Mouse (Mus musculus): Measurements from ENCODE around the gene Nppc. TPM values are rescaled to one million over a fixed set of nuclear protein-coding genes. Genes with fewer than 3 reads are reported as not detected.

Gene Nppc
- total and polyA plus RNA-seq, 3 experiments: not detected

- peak; percentile 84 for DNase-seq (ENCODE audit: low read depth, low spot score)
- Histone ChIP-seq H3K36me3 (ENCODE audit: control insufficient read depth in 1 of 2, insufficient read depth in 2 of 2, low read length in 2 of 2) (peaks cover 0 to 16% of the 10 kb centered on the region in 2 experiments; a peak in 2 of 4 replicates), H3K9me3 (replicated peaks; ENCODE audit: insufficient read depth, low read length) (no peaks in the 10 kb centered on the region), H3K4me3 (ENCODE audit: control insufficient read depth in 1 of 2, insufficient read depth in 1 of 2, low read depth in 2 of 2, low read length in 2 of 2) (peak within 1 kb of the TSS; percentile 88 to 92), H3K79me2 (ENCODE audit: control insufficient read depth, insufficient read depth, low read length, poor library complexity) (peaks cover 12% of the 10 kb centered on the region), H3K27me3 (ENCODE audit: control insufficient read depth in 1 of 2, insufficient read depth in 2 of 2, low read length in 2 of 2) (no peaks in the 10 kb centered on the region), H3K9ac (ENCODE audit: control insufficient read depth, low read depth, low read length, poor library complexity, severe bottlenecking) (peak within 1 kb of the TSS; percentile 98), H3K27ac (ENCODE audit: control insufficient read depth, low read depth, low read length) (peak within 1 kb of the TSS; percentile 56), H3K4me1 (ENCODE audit: control insufficient read depth in 1 of 2, insufficient read depth in 2 of 2, low read length in 2 of 2) (peaks cover 17 to 21% of the 10 kb centered on the region in 2 experiments)
- peak in 1 of 2 experiments; percentile 71; a peak in 2 of 4 replicates for TF ChIP-seq POLR2A (IDR thresholded peaks at IDR 0.05; ENCODE audit: control insufficient read depth in 1 of 2, insufficient read depth in 1 of 2, low read depth in 1 of 2, low read length in 2 of 2, poor library complexity in 1 of 2)
- 0 out of 2 replicates have a peak, but pooled peaks have one; percentile 28 for TF ChIP-seq TBP (IDR thresholded peaks at IDR 0.05; ENCODE audit: low read depth, low read length)
- no peak for TF ChIP-seq USF2 (IDR thresholded peaks at IDR 0.05; ENCODE audit: borderline replicate concordance in 1 of 2, insufficient read depth in 1 of 2, low read depth in 1 of 2, low read length in 2 of 2)
- TF ChIP-seq TAL1 (IDR thresholded peaks at IDR 0.05; ENCODE audit: low read length): no peak
- no peak for TF ChIP-seq ZKSCAN1 (IDR thresholded peaks at IDR 0.05; ENCODE audit: low read depth, low read length)
- peak; percentile 70 for TF ChIP-seq USF1 (IDR thresholded peaks at IDR 0.05; ENCODE audit: low read depth, low read length)
- TF ChIP-seq ELF1 (IDR thresholded peaks at IDR 0.05; ENCODE audit: low read depth, low read length): peak; percentile 89
- no peak for TF ChIP-seq RAD21 (IDR thresholded peaks at IDR 0.05; ENCODE audit: low read depth, low read length)
- no peak for TF ChIP-seq MAFK (IDR thresholded peaks at IDR 0.05; ENCODE audit: borderline replicate concordance, low read depth, low read length)
- TF ChIP-seq HCFC1 (IDR thresholded peaks at IDR 0.05; ENCODE audit: low read depth, low read length): peak; percentile 90
- TF ChIP-seq MAZ (IDR thresholded peaks at IDR 0.05; ENCODE audit: low read depth, low read length): peak; percentile 82; the same call in 1 of the 2 replicates
- peak; percentile 63 for TF ChIP-seq MYC (IDR thresholded peaks at IDR 0.05; ENCODE audit: low read depth, low read length)
- TF ChIP-seq SIN3A (IDR thresholded peaks at IDR 0.05; ENCODE audit: low read length): peak; percentile 90
- peak; percentile 68 for TF ChIP-seq MYB (IDR thresholded peaks at IDR 0.05; ENCODE audit: low read depth, low read length)
- TF ChIP-seq NRF1 (IDR thresholded peaks at IDR 0.05; ENCODE audit: insufficient read depth, low read depth, low read length, poor library complexity, severe bottlenecking): peak; percentile 54; the same call in 1 of the 2 replicates
- TF ChIP-seq BHLHE40 (IDR thresholded peaks at IDR 0.05; ENCODE audit: borderline replicate concordance, low read depth, low read length): peak; percentile 55; the same call in 1 of the 2 replicates
- TF ChIP-seq MAX (IDR thresholded peaks at IDR 0.05; ENCODE audit: low read length): peak; percentile 22
- no peak for TF ChIP-seq TCF12 (IDR thresholded peaks at IDR 0.05; ENCODE audit: low read depth, low read length)
- TF ChIP-seq NELFE (IDR thresholded peaks at IDR 0.05; ENCODE audit: low read depth, low read length): peak; percentile 60
- peak; percentile 71; the same call in 1 of the 2 replicates for TF ChIP-seq MXI1 (IDR thresholded peaks at IDR 0.05; ENCODE audit: low read depth, low read length)
Observed at GRCm38 (mm10) chr1:86703300-86703964, 33.1 kb upstream of the Nppc start, which contains the start of gene Dis3l2. Dis3l2 (plus strand) TSS chr1:86703808.
